Mouse (Mus musculus) heart, postnatal 0 days (tissue): ENCODE measurements around the gene Tcap. TPM values are rescaled to one million over a fixed set of nuclear protein-coding genes. Genes with fewer than 3 reads are reported as not detected.
"Not testable (repeated sequence)": the region's sequence is repeated elsewhere in the genome, so short reads cannot be mapped to it uniquely, and the experiment has no call there.

ENCODE experiments used
- ATAC-seq: fragments of 200-750 bp; cut with Nextera tagmentation; 2 replicates; pipeline ENCODE4 v1.8.0; 2017; ENCODE audit warnings: low read depth, moderate number of reproducible peaks, moderate library complexity; ENCODE audit not compliant: insufficient read depth
- DNase-seq: peaks from one replicate; pipeline ENCODE4 v3.0.0-alpha.2; 2016; ENCODE audit warnings: low spot score
- H3K27ac ChIP-seq: fragments of 300-500 bp; sonication (generic); 2 replicates; pipeline ENCODE4 v1.5.1; 2014; ENCODE audit warnings: low read depth, mild to moderate bottlenecking
- H3K27me3 ChIP-seq: fragments of 300-500 bp; sonication (generic); 2 replicates; pipeline ENCODE4 v1.6.1; 2014; ENCODE audit warnings: low read length, mixed read lengths; ENCODE audit not compliant: control insufficient read depth, insufficient read depth
- H3K36me3 ChIP-seq: fragments of 300-500 bp; sonication (generic); replicated peaks from 2 replicates; pipeline ENCODE4 v1.6.1; 2014; ENCODE audit warnings: low read length, mixed read lengths; ENCODE audit not compliant: control insufficient read depth, insufficient read depth
- H3K4me1 ChIP-seq: fragments of 300-500 bp; sonication (generic); 2 replicates; pipeline ENCODE4 v1.6.1; 2014; ENCODE audit warnings: antibody characterized with exemption; ENCODE audit not compliant: control insufficient read depth, insufficient read depth
- H3K4me2 ChIP-seq: fragments of 300-500 bp; sonication (generic); 2 replicates; pipeline ENCODE4 v1.6.1; 2014; ENCODE audit warnings: low read depth, mild to moderate bottlenecking, low read length, moderate library complexity
- H3K4me3 ChIP-seq: fragments of 300-500 bp; sonication (generic); 2 replicates; pipeline ENCODE4 v1.5.1; 2014; ENCODE audit warnings: low read depth, low read length
- H3K9ac ChIP-seq: fragments of 300-500 bp; sonication (generic); replicated peaks from 2 replicates; pipeline ENCODE4 v1.6.1; 2014; ENCODE audit warnings: low read depth, low read length, mixed read lengths
- H3K9me3 ChIP-seq: fragments of 300-500 bp; sonication (generic); replicated peaks from 2 replicates; pipeline ENCODE4 v1.6.1; 2016; ENCODE audit warnings: low read length; ENCODE audit not compliant: control insufficient read depth
- CTCF ChIP-seq: IDR thresholded peaks from 2 replicates; pipeline ENCODE4 v1.5.1; 2016; ENCODE audit warnings: antibody characterized with exemption, control low read depth, low read depth
- EP300 ChIP-seq: IDR thresholded peaks from 2 replicates; pipeline ENCODE4 v1.6.1; 2016; ENCODE audit warnings: antibody characterized with exemption, low read depth
- WGBS: fragments of 180-500 bp; shearing (Covaris S2); extraction: QIAGEN DNeasy Blood & Tissue Kit; methylation state at CpG from one replicate; pipeline ENCODE4 v1.1.7; 2014; 5-methylcytosine and 5-hydroxymethylcytosine counted together
- polyA plus RNA-seq: library from polyadenylated mRNA; unstranded; fragments of >200 nt; fragmentation: Nextera tagmentation; extraction: Ambion mirVana; gene quantifications from 2 replicates; pipeline ENCODE4 v1.2.1, GENCODE M21; 2015
- total RNA-seq: library from RNA; depleted of rRNA; stranded (reverse); fragments of >200 nt; gene quantifications from 2 replicates; pipeline ENCODE4 v1.2.3, GENCODE M21; 2014; ENCODE audit warnings: low replicate concordance

Gene Tcap
- total and polyA plus RNA-seq, 2 experiments from 2014 or later: 299 to 455 TPM

- peak; percentile 50 for DNase-seq
- H3K9me3 ChIP-seq: no peaks in the 10 kb centered on the region
- no peak overlapping the region for H3K4me3 ChIP-seq
- no peak overlapping the region for H3K9ac ChIP-seq
- WGBS: 62% methylated on average over 7 of the region's 7 CpGs
- peaks cover 66% of the 10 kb centered on the region for H3K4me1 ChIP-seq
- peaks cover 47% of the 10 kb centered on the region for H3K36me3 ChIP-seq
- peak overlapping the region; percentile 88 for H3K27ac ChIP-seq
- no peak for TF ChIP-seq CTCF
- no peak for TF ChIP-seq EP300
- H3K27me3 ChIP-seq: no peaks in the 10 kb centered on the region
- ATAC-seq: 0 out of 2 replicates have a peak, but pooled peaks have one; percentile 21
- H3K4me2 ChIP-seq: no peak overlapping the region
Observed at GRCm38 (mm10) chr11:98379379-98379778, 4.2 kb upstream of the Tcap start.

GRCm38 (mm10) chr11:98380106-98380505 is 3.5 kb upstream of the Tcap start:
- ATAC-seq (0 out of 2 replicates have a peak, but pooled peaks have one; percentile 13), DNase-seq (peak; percentile 69)
- Histone ChIP-seq H3K9ac (no peak overlapping the region), H3K36me3 (peaks cover 47% of the 10 kb centered on the region), H3K9me3 (no peaks in the 10 kb centered on the region), H3K27me3 (no peaks in the 10 kb centered on the region), H3K4me3 (no peak overlapping the region), H3K4me2 (no peak overlapping the region), H3K4me1 (peaks cover 59% of the 10 kb centered on the region), H3K27ac (peak overlapping the region; percentile 88)
- no peak for TF ChIP-seq CTCF
- 52% methylated on average over 6 of the region's 6 CpGs for WGBS

GRCm38 (mm10) chr11:98381651-98382050 is 2.0 kb upstream of the Tcap start:
- H3K4me3 ChIP-seq: no peak overlapping the region
- peaks cover 53% of the 10 kb centered on the region for H3K4me1 ChIP-seq
- DNase-seq: no peak
- TF ChIP-seq CTCF (no peak), EP300 (no peak)
- WGBS: 92% methylated on average over 2 of the region's 2 CpGs
- no peak overlapping the region for H3K4me2 ChIP-seq
- no peak overlapping the region for H3K9ac ChIP-seq
- H3K27ac ChIP-seq: peak overlapping the region; percentile 25; the same call in 1 of the 2 replicates
- H3K36me3 ChIP-seq: peaks cover 34% of the 10 kb centered on the region
- ATAC-seq: no peak
- H3K9me3 ChIP-seq: no peaks in the 10 kb centered on the region
- H3K27me3 ChIP-seq: no peaks in the 10 kb centered on the region

- Histone ChIP-seq H3K27ac (peak overlapping the region; percentile 25; the same call in 1 of the 2 replicates), H3K4me1 (peaks cover 46% of the 10 kb centered on the region), H3K36me3 (peaks cover 26% of the 10 kb centered on the region)
- not testable (repeated sequence) for DNase-seq, H3K4me3 ChIP-seq, ATAC-seq, H3K4me2 ChIP-seq, H3K27me3 ChIP-seq, H3K9me3 ChIP-seq, H3K9ac ChIP-seq
- 0 out of 2 replicates have a peak, but pooled peaks have one; percentile 2 for TF ChIP-seq CTCF
- WGBS: 27% methylated on average over 2 of the region's 2 CpGs
Observed at GRCm38 (mm10) chr11:98382405-98382804, 1.2 kb upstream of the Tcap start.

GRCm38 (mm10) chr11:98384216-98384615 is 605 bp downstream of the Tcap start:
- DNase-seq (no peak), ATAC-seq (no peak)
- Histone ChIP-seq H3K36me3 (0 out of 2 replicates have a peak, but pooled peaks cover 13% of the 10 kb centered on the region), H3K4me2 (peak overlapping the region; percentile 80), H3K9me3 (no peaks in the 10 kb centered on the region), H3K4me3 (peak overlapping the region; percentile 50), H3K27ac (peak overlapping the region; percentile 92), H3K9ac (peak overlapping the region; percentile 67), H3K4me1 (peaks cover 28% of the 10 kb centered on the region), H3K27me3 (0 out of 2 replicates have a peak, but pooled peaks cover 6% of the 10 kb centered on the region)
- 41% methylated on average over 20 of the region's 20 CpGs for WGBS
- TF ChIP-seq EP300 (no peak), CTCF (no peak)
